Mouse (Mus musculus): ENCODE data around the gene Nphp1. TPM values are rescaled to one million over a fixed set of nuclear protein-coding genes. Genes with fewer than 3 reads are reported as not detected.

Gene Nphp1
- polyA plus RNA-seq, 1 experiment from 2014 or later = 12.8 TPM

Other genes starting within 250 kb of the Nphp1 start
- 0.23 and 0.25 TPM in 2 replicates for gene Prom2, start 247.4 kb downstream of the Nphp1 start, polyA plus RNA-seq (2014; fragmentation: Nextera tagmentation; extraction: Ambion mirVana)
- 3.2 and 4.0 TPM in 2 replicates for gene Zfp661, start 201.8 kb downstream of the Nphp1 start, polyA plus RNA-seq (2014; fragmentation: Nextera tagmentation; extraction: Ambion mirVana)
- 202 and 214 TPM in 2 replicates for gene Mrps5, start 201.7 kb downstream of the Nphp1 start, polyA plus RNA-seq (2014; fragmentation: Nextera tagmentation; extraction: Ambion mirVana)
- 0.11 TPM in 1 of 2 replicates, not detected in the other for gene Mal, start 132.2 kb downstream of the Nphp1 start, polyA plus RNA-seq (2014; fragmentation: Nextera tagmentation; extraction: Ambion mirVana)
- gene Mall, start 59.0 kb downstream of the Nphp1 start, polyA plus RNA-seq (2014; fragmentation: Nextera tagmentation; extraction: Ambion mirVana) = 0.17 and 0.22 TPM in 2 replicates
- 40.6 and 45.2 TPM in 2 replicates for gene Mtln, start 3.6 kb upstream of the Nphp1 start, polyA plus RNA-seq (2014; fragmentation: Nextera tagmentation; extraction: Ambion mirVana)
- gene Bub1, start 43.0 kb upstream of the Nphp1 start, polyA plus RNA-seq (2014; fragmentation: Nextera tagmentation; extraction: Ambion mirVana) = 45.1 and 47.8 TPM in 2 replicates
- 0.34 TPM in 1 of 2 replicates, not detected in the other for gene Acoxl, start 50.0 kb upstream of the Nphp1 start, polyA plus RNA-seq (2014; fragmentation: Nextera tagmentation; extraction: Ambion mirVana)

All from liver, embryonic 11.5 days (tissue).